In genomic region chr5:23431948-23432707, GRCm38 (mm10) we compare ENCODE assay signal across 8 mouse cellular contexts. TPM values are rescaled to one million over a fixed set of nuclear protein-coding genes. Genes with fewer than 3 reads are reported as not detected.
DNase-seq lines count a peak whose midpoint lies in the region; ATAC-seq lines count a peak whose summit lies in the region.

No protein-coding gene starts in this region.

- no peaks in the 10 kb centered on the region for H3K9me3 ChIP-seq in heart, embryonic 10.5 days
- no peaks in the 10 kb centered on the region for H3K9me3 ChIP-seq in forebrain, embryonic 11.5 days (ENCODE audit: control insufficient read depth, low read length)
- H3K9me3 ChIP-seq in liver, embryonic 13.5 days (replicated peaks) = no peaks in the 10 kb centered on the region

- peak overlapping the region; percentile 90 for H3K9ac ChIP-seq in forebrain, embryonic 11.5 days (ENCODE audit: low read length)
- H3K9ac ChIP-seq in liver, embryonic 13.5 days = peak overlapping the region; percentile 100

- peak overlapping the region; percentile 86 for H3K4me3 ChIP-seq in heart, embryonic 10.5 days
- H3K4me3 ChIP-seq in forebrain, embryonic 11.5 days (ENCODE audit: low read depth, low read length) = peak overlapping the region; percentile 97
- H3K4me3 ChIP-seq in liver, embryonic 13.5 days (replicated peaks) = peak overlapping the region; percentile 97

- peak; percentile 1 for ATAC-seq in CD4-positive, CD25-positive, alpha-beta regulatory T cell, adult 4 months
- no peak for ATAC-seq in forebrain, embryonic 11.5 days (replicated peaks; ENCODE audit: low FRiP score)
- ATAC-seq in liver, embryonic 13.5 days (ENCODE audit: low read depth) = no peak

- peak overlapping the region; percentile 100 for H3K27ac ChIP-seq in heart, embryonic 10.5 days
- H3K27ac ChIP-seq in forebrain, embryonic 11.5 days (ENCODE audit: low read depth, low read length) = peak overlapping the region; percentile 99
- H3K27ac ChIP-seq in liver, embryonic 13.5 days = peak overlapping the region; percentile 100

- peak overlapping the region; percentile 62 for H3K4me2 ChIP-seq in forebrain, embryonic 11.5 days (ENCODE audit: low read depth, low read length, severe bottlenecking)
- H3K4me2 ChIP-seq in liver, embryonic 13.5 days = peak overlapping the region; percentile 90

- no peaks in the 10 kb centered on the region for H3K27me3 ChIP-seq in heart, embryonic 10.5 days (ENCODE audit: insufficient read depth, poor library complexity, severe bottlenecking)
- H3K27me3 ChIP-seq in forebrain, embryonic 11.5 days (ENCODE audit: control insufficient read depth, insufficient read depth, low read length) = no peaks in the 10 kb centered on the region
- no peaks in the 10 kb centered on the region for H3K27me3 ChIP-seq in liver, embryonic 13.5 days

- H3K36me3 ChIP-seq in heart, embryonic 10.5 days = peaks cover 4% of the 10 kb centered on the region; the same call in 1 of the 2 replicates
- H3K36me3 ChIP-seq in forebrain, embryonic 11.5 days (ENCODE audit: control insufficient read depth, insufficient read depth, low read length) = no peaks in the 10 kb centered on the region
- peaks cover 5% of the 10 kb centered on the region for H3K36me3 ChIP-seq in liver, embryonic 13.5 days

- WGBS in heart, embryonic 10.5 days = 6% methylated on average over 10 of the region's 10 CpGs
- WGBS in forebrain, embryonic 11.5 days = 3% methylated on average over 10 of the region's 10 CpGs
- WGBS in liver, embryonic 13.5 days (ENCODE audit: insufficient replicate concordance) = 2% methylated on average over 10 of the region's 10 CpGs

- DNase-seq in heart, embryonic 10.5 days (ENCODE audit: low spot score) = no peak
- no peak for DNase-seq in heart, adult 9 months (ENCODE audit: low spot score in 2 of 2)
- peak; percentile 50 for DNase-seq in forebrain, embryonic 11.5 days (ENCODE audit: low spot score)
- DNase-seq in liver, embryonic 13.5 days = no peak
- DNase-seq in spleen, postnatal 14 days (ENCODE audit: low spot score in 2 of 2) = no peak
- no peak for DNase-seq in layer of hippocampus, adult 18-20 months (ENCODE audit: low spot score in 2 of 2)
- no peak for DNase-seq in testis, postnatal 10 days (ENCODE audit: low spot score)

- peaks cover 19% of the 10 kb centered on the region; the same call in 1 of the 2 replicates for H3K4me1 ChIP-seq in heart, embryonic 10.5 days
- peaks cover 4% of the 10 kb centered on the region; the same call in 1 of the 2 replicates for H3K4me1 ChIP-seq in forebrain, embryonic 11.5 days (replicated peaks; ENCODE audit: control insufficient read depth, insufficient read depth, low read length)
- H3K4me1 ChIP-seq in liver, embryonic 13.5 days (replicated peaks) = peaks cover 47% of the 10 kb centered on the region

RNA-seq across cellular contexts. Expression of gene Kmt2e, which starts 2.1 kb away (rescaled TPM):
- 63.2 and 69.0 TPM in 2 replicates for polyA plus RNA-seq in heart, embryonic 10.5 days (2016; fragmentation: Nextera tagmentation; extraction: Ambion mirVana)
- 100 to 1,000 TPM; 183 to 238 TPM for polyA plus RNA-seq in CD4-positive, CD25-positive, alpha-beta regulatory T cell, adult 4 months (2017; shearing (Covaris generic))
- polyA plus RNA-seq in forebrain, embryonic 11.5 days (2014; fragmentation: Nextera tagmentation; extraction: Ambion mirVana) = 104 TPM in 2 replicates
- 37.1 and 37.9 TPM in 2 replicates for polyA plus RNA-seq in liver, embryonic 13.5 days (2015; fragmentation: Nextera tagmentation; extraction: Ambion mirVana)
- total RNA-seq in layer of hippocampus, adult 18-20 months (2021) = 10 to 100 TPM; 81.4 to 84.0 TPM
